Mouse (Mus musculus) midbrain, embryonic 11.5 days (tissue): ENCODE measurements around the gene Immt. TPM values are rescaled to one million over a fixed set of nuclear protein-coding genes. Genes with fewer than 3 reads are reported as not detected.
"Not testable (repeated sequence)": the region's sequence is repeated elsewhere in the genome, so short reads cannot be mapped to it uniquely, and the experiment has no call there.

ENCODE experiments used
- ATAC-seq: fragments of 200-750 bp; cut with Nextera tagmentation; 2 replicates; pipeline ENCODE4 v1.8.0; 2017; ENCODE audit warnings: moderate TSS enrichment, moderate library complexity; ENCODE audit not compliant: low FRiP score
- DNase-seq: peaks from one replicate; pipeline ENCODE4 v3.0.0; 2015; ENCODE audit warnings: low spot score; ENCODE audit errors: missing footprints
- H3K27ac ChIP-seq: fragments of 300-500 bp; sonication (generic); 2 replicates; pipeline ENCODE4 v1.5.1; 2014; ENCODE audit warnings: low read depth, low read length
- H3K27me3 ChIP-seq: fragments of 300-500 bp; sonication (generic); 2 replicates; pipeline ENCODE4 v1.6.1; 2014; ENCODE audit warnings: mild to moderate bottlenecking, low read length, moderate library complexity, mixed read lengths; ENCODE audit not compliant: control insufficient read depth, insufficient read depth
- H3K36me3 ChIP-seq: fragments of 300-500 bp; sonication (generic); 2 replicates; pipeline ENCODE4 v1.6.1; 2014; ENCODE audit warnings: mild to moderate bottlenecking, low read length, moderate library complexity, mixed read lengths; ENCODE audit not compliant: control insufficient read depth, insufficient read depth
- H3K4me1 ChIP-seq: fragments of 300-500 bp; sonication (generic); 2 replicates; pipeline ENCODE4 v1.6.1; 2014; ENCODE audit warnings: low read length; ENCODE audit not compliant: control insufficient read depth, insufficient read depth
- H3K4me2 ChIP-seq: fragments of 300-500 bp; sonication (generic); 2 replicates; pipeline ENCODE4 v1.6.1; 2014; ENCODE audit warnings: mild to moderate bottlenecking, moderate library complexity
- H3K4me3 ChIP-seq: fragments of 300-500 bp; sonication (generic); 2 replicates; pipeline ENCODE4 v1.5.1; 2014; ENCODE audit warnings: low read depth, low read length
- H3K9ac ChIP-seq: fragments of 300-500 bp; sonication (generic); 2 replicates; pipeline ENCODE4 v1.6.1; 2014; ENCODE audit warnings: low read length
- H3K9me3 ChIP-seq: fragments of 300-500 bp; sonication (generic); 2 replicates; pipeline ENCODE4 v1.6.1; 2016; ENCODE audit warnings: low read length; ENCODE audit not compliant: control insufficient read depth
- WGBS: fragments of 180-500 bp; shearing (Covaris S2); extraction: QIAGEN DNeasy Blood & Tissue Kit; methylation state at CpG from one replicate; pipeline ENCODE4 v1.1.7; 2014; 5-methylcytosine and 5-hydroxymethylcytosine counted together
- polyA plus RNA-seq: library from polyadenylated mRNA; unstranded; fragments of >200 nt; fragmentation: Nextera tagmentation; extraction: Ambion mirVana; gene quantifications from 2 replicates; pipeline ENCODE4 v1.2.1, GENCODE M21; 2014

The Immt gene
- polyA plus RNA-seq, 1 experiment from 2014 or later = 205 TPM

DNA sequence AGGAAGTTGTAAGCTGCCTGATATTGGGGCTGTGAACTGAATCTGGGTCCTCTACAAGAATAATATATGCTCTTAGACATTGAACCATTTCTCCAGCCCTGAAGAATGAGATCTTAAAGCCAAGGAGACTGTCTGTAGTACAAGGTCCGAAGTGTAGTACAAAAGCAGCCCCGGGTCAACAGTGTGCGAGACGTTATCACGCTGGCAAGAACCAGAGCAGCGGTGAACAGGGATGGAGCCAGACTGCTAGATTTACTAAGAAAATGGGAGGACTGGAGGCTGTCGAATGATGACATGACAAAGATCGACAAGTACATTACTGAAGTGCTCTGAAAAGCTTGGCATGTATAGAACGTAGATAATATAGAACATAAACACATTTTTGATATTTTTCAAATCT is 1.4 kb upstream of the Immt start:
- Histone ChIP-seq H3K27me3 (no peaks in the 10 kb centered on the region), H3K9ac (no peak overlapping the region), H3K4me3 (no peak overlapping the region), H3K27ac (no peak overlapping the region), H3K9me3 (no peaks in the 10 kb centered on the region), H3K4me1 (peaks cover 9% of the 10 kb centered on the region), H3K4me2 (no peak overlapping the region), H3K36me3 (0 out of 2 replicates have a peak, but pooled peaks cover 2% of the 10 kb centered on the region)
- no peak for ATAC-seq
- WGBS = 88% methylated on average over 9 of the region's 9 CpGs
- DNase-seq = no peak

DNA sequence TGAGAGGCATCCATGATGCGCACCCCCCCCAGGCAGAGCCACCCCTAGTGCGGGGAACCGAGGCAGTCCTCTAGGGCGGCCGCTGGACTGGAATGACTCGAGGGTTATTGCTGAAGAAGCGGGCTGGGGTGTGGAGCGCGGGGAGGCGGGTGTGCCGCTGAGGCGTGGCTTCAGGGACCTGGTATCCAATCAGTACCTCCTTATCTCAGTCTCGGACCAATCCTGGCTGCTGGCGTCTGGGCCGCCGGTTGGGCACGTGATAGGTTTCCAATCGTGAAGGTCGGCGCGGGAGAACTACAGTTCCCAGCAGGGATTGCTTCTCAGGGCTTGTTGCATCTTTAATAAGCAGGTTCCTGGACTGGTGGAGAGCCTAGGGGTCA is 440 bp downstream of the Immt start:
- Histone ChIP-seq H3K9ac (peak overlapping the region; percentile 84), H3K4me3 (peak overlapping the region; percentile 95), H3K9me3 (no peaks in the 10 kb centered on the region), H3K36me3 (0 out of 2 replicates have a peak, but pooled peaks cover 2% of the 10 kb centered on the region), H3K4me1 (peaks cover 9% of the 10 kb centered on the region), H3K4me2 (peak overlapping the region; percentile 70), H3K27ac (peak overlapping the region; percentile 47), H3K27me3 (no peaks in the 10 kb centered on the region)
- WGBS = 0% methylated on average over 21 of the region's 21 CpGs
- ATAC-seq (peak; percentile 99), DNase-seq (peak; percentile 97)

DNA sequence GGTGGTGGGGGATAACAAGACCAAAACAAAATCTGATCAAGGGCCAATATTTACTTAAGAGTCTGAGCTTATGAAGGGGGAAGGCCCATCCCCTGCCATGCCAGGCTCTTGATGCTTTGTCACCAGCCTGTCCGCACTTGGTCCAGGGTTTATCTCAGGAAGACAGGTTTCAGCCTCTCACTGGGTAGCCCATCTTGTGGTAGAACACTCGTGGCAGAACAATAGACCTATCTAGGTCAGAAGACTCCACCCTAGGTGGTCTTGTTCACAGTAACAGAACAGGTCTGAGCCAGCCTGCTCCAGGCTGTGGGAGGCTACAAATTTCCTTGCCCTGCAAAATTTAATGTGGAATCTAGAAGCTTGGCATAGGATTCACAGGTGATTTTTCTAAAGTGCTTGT is 5.7 kb downstream of the Immt start:
- Histone ChIP-seq H3K9me3 (no peaks in the 10 kb centered on the region), H3K9ac (no peak overlapping the region), H3K4me3 (no peak overlapping the region), H3K4me1 (peaks cover 7% of the 10 kb centered on the region), H3K36me3 (peaks cover 4% of the 10 kb centered on the region; the same call in 1 of the 2 replicates), H3K27ac (no peak overlapping the region), H3K4me2 (no peak overlapping the region), H3K27me3 (no peaks in the 10 kb centered on the region)
- no peak for DNase-seq
- 79% methylated on average over 2 of the region's 2 CpGs for WGBS
- ATAC-seq = no peak

GRCm38 (mm10) chr6:71839815-71840214 is 8.7 kb downstream of the Immt start:
- H3K9ac ChIP-seq = no peak overlapping the region
- H3K9me3 ChIP-seq = no peaks in the 10 kb centered on the region
- no peaks in the 10 kb centered on the region for H3K4me1 ChIP-seq
- no peak overlapping the region for H3K4me2 ChIP-seq
- ATAC-seq = no peak
- peaks cover 2% of the 10 kb centered on the region; the same call in 1 of the 2 replicates for H3K36me3 ChIP-seq
- DNase-seq = no peak
- H3K27me3 ChIP-seq = no peaks in the 10 kb centered on the region
- no peak overlapping the region for H3K4me3 ChIP-seq
- H3K27ac ChIP-seq = no peak overlapping the region

- ATAC-seq (no peak), DNase-seq (no peak)
- no peaks in the 10 kb centered on the region for H3K9me3 ChIP-seq
- WGBS = 95% methylated on average over 1 of the region's 1 CpGs
- peaks cover 2% of the 10 kb centered on the region; the same call in 1 of the 2 replicates for H3K36me3 ChIP-seq
- no peaks in the 10 kb centered on the region for H3K27me3 ChIP-seq
- no peak overlapping the region for H3K4me3 ChIP-seq
- H3K27ac ChIP-seq = no peak overlapping the region
- no peak overlapping the region for H3K4me2 ChIP-seq
- no peak overlapping the region for H3K9ac ChIP-seq
- H3K4me1 ChIP-seq = no peaks in the 10 kb centered on the region
These were observed 9.6 kb downstream of the Immt start for GRCm38 (mm10) chr6:71840597-71841290.

- not testable (repeated sequence) for H3K27ac ChIP-seq, ATAC-seq, H3K4me3 ChIP-seq, DNase-seq, H3K36me3 ChIP-seq, H3K4me2 ChIP-seq, H3K9me3 ChIP-seq, H3K4me1 ChIP-seq, H3K27me3 ChIP-seq, H3K9ac ChIP-seq
- 94% methylated on average over 6 of the region's 6 CpGs for WGBS
These were observed 15.8 kb downstream of the Immt start for GRCm38 (mm10) chr6:71846906-71847305.

GRCm38 (mm10) chr6:71867751-71868150 is 36.6 kb downstream of the Immt start:
- Histone ChIP-seq H3K27ac (no peak overlapping the region), H3K4me1 (no peaks in the 10 kb centered on the region), H3K4me3 (no peak overlapping the region), H3K27me3 (no peaks in the 10 kb centered on the region), H3K36me3 (peaks cover 22% of the 10 kb centered on the region), H3K9ac (no peak overlapping the region), H3K9me3 (no peaks in the 10 kb centered on the region; the same call in 1 of the 2 replicates), H3K4me2 (no peak overlapping the region)
- ATAC-seq = no peak
- no peak for DNase-seq
- WGBS = 92% methylated on average over 2 of the region's 2 CpGs

DNA sequence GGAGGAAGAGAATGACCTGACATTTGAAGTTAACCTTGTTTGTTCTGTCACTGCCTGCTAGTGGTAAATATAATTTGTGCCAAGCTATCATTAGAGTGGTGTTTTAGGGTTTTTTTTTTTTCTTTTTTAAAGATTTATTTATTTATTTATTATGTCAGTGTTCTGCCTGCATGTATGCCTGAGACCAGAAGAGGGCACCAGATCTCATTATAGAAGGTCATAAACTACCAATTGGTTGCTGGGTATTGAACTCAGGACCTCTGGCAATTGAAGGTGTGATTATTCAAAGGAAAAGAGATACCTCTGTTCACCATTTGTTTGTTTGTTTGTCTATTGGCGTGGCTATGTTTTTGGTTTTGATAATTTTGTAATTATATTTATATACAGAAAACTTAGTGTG is 37.7 kb downstream of the Immt start:
- Histone ChIP-seq H3K9ac (no peak overlapping the region), H3K27ac (no peak overlapping the region), H3K4me1 (no peaks in the 10 kb centered on the region), H3K27me3 (no peaks in the 10 kb centered on the region), H3K4me2 (no peak overlapping the region), H3K4me3 (no peak overlapping the region), H3K9me3 (no peaks in the 10 kb centered on the region; the same call in 1 of the 2 replicates), H3K36me3 (peaks cover 19% of the 10 kb centered on the region)
- no peak for ATAC-seq
- DNase-seq = no peak
- 85% methylated on average over 1 of the region's 1 CpGs for WGBS

DNA sequence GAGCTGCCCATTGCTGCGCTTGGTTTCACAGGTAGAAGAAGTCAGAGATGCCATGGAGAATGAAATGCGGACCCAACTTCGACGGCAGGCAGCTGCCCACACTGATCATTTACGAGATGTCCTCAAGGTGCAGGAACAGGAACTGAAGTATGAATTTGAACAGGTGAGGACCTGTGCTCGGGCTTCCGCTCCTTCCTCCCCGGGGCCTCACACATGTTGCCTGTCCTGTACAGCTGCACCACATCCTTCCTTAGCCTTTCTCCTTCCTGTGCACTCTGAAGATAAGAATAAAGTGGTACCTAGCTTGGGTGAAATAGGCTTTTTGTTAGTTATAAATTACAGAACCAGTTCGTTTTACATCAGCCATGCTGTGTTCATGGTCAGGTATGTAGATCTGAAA is 40.3 kb downstream of the Immt start:
- H3K27ac ChIP-seq = no peak overlapping the region
- H3K4me1 ChIP-seq = no peaks in the 10 kb centered on the region
- H3K36me3 ChIP-seq = peaks cover 12% of the 10 kb centered on the region; the same call in 1 of the 2 replicates
- no peak overlapping the region for H3K4me2 ChIP-seq
- H3K9ac ChIP-seq = no peak overlapping the region
- H3K27me3 ChIP-seq = no peaks in the 10 kb centered on the region
- no peak overlapping the region for H3K4me3 ChIP-seq
- no peaks in the 10 kb centered on the region for H3K9me3 ChIP-seq
- ATAC-seq (no peak), DNase-seq (no peak)
- 93% methylated on average over 9 of the region's 9 CpGs for WGBS
